Mouse (Mus musculus) cerebellum, adult 2 months (tissue): ENCODE measurements at regions not wholly inside any gene's neighbourhood (a gene's known extent, or its start where the extent isn't known, plus 50 kb on each side); places are given as distances from the start of the nearest gene placed in this dataset.

Experiments used
- CTCF ChIP-seq: fragments of 200-500 bp; IDR thresholded peaks from 2 replicates; pipeline ENCODE4 v1.5.1; 2011; ENCODE audit warnings: low read depth, mild to moderate bottlenecking, control low read depth, low read length, moderate library complexity, borderline replicate concordance; ENCODE audit not compliant: insufficient read depth
- POLR2A ChIP-seq: fragments of 200-500 bp; IDR thresholded peaks from 2 replicates; pipeline ENCODE4 v1.6.1; 2011; ENCODE audit warnings: low read length, control low read depth, borderline replicate concordance; ENCODE audit not compliant: insufficient read depth

GRCm38 (mm10) chr10:24437177-24437576 lies 158.1 kb upstream of the Ccn2 start:
- TF ChIP-seq POLR2A (no peak), CTCF (no peak)
